Comparison of ENCODE assay signal across 13 mouse cellular contexts in genomic region chr4:102517653-102518052, GRCm38 (mm10).
DNase-seq lines count a peak whose midpoint lies in the region; ATAC-seq and TF ChIP-seq lines count a peak whose summit lies in the region.
"Had no signal": no experiment of that assay in that cellular context is flagged by ENCODE, and none has a peak within 500 bp of the region (broad histone marks: within the 10 kb centered on the region; RNA-seq: fewer than 3 reads in every experiment).

No protein-coding gene starts in this region.

- no peak overlapping the region for H3K4me3 ChIP-seq in heart, embryonic 13.5 days
- H3K4me3 ChIP-seq in stomach, embryonic 16.5 days (replicated peaks; ENCODE audit: low read length) = no peak overlapping the region
- no peak overlapping the region for H3K4me3 ChIP-seq in stomach, postnatal 0 days (ENCODE audit: low read depth, low read length)
- no peak overlapping the region for H3K4me3 ChIP-seq in liver, postnatal 0 days (ENCODE audit: low read depth, low read length)
- H3K4me3 ChIP-seq: embryonic facial prominence, embryonic 10.5 days; forebrain, embryonic 15.5 days; myocyte; neural tube, embryonic 15.5 days had no signal

- H3K9me3 ChIP-seq in heart, embryonic 13.5 days = no peaks in the 10 kb centered on the region
- no peaks in the 10 kb centered on the region for H3K9me3 ChIP-seq in stomach, embryonic 16.5 days (replicated peaks; ENCODE audit: control insufficient read depth, low read length)
- no peaks in the 10 kb centered on the region for H3K9me3 ChIP-seq in stomach, postnatal 0 days (ENCODE audit: control insufficient read depth, low read length)
- H3K9me3 ChIP-seq in liver, postnatal 0 days (ENCODE audit: low read length) = no peaks in the 10 kb centered on the region
- H3K9me3 ChIP-seq: embryonic facial prominence, embryonic 10.5 days; forebrain, embryonic 15.5 days; neural tube, embryonic 15.5 days had no signal

- WGBS in heart, embryonic 13.5 days = 51% methylated on average over 2 of the region's 2 CpGs
- WGBS in stomach, embryonic 16.5 days = 58% methylated on average over 2 of the region's 2 CpGs
- WGBS in stomach, postnatal 0 days = 56% methylated on average over 2 of the region's 2 CpGs
- 26% methylated on average over 2 of the region's 2 CpGs for WGBS in liver, postnatal 0 days (ENCODE audit: insufficient replicate concordance)

- TF ChIP-seq CTCF in stomach, postnatal 0 days (IDR thresholded peaks at IDR 0.05; ENCODE audit: low read depth) = no peak
- TF ChIP-seq CTCF in liver, postnatal 0 days (IDR thresholded peaks at IDR 0.05; ENCODE audit: low read depth) = no peak

- peak overlapping the region; percentile 33; the same call in 1 of the 2 replicates for H3K27ac ChIP-seq in heart, embryonic 13.5 days (replicated peaks)
- H3K27ac ChIP-seq in stomach, embryonic 16.5 days (ENCODE audit: low read length) = 0 out of 2 replicates have a peak overlapping the region, but pooled peaks have one; percentile 1
- H3K27ac ChIP-seq in stomach, postnatal 0 days (replicated peaks) = no peak overlapping the region
- H3K27ac ChIP-seq in liver, postnatal 0 days (ENCODE audit: low read depth) = peak overlapping the region; percentile 89
- H3K27ac ChIP-seq: embryonic facial prominence, embryonic 10.5 days; forebrain, embryonic 15.5 days; neural tube, embryonic 15.5 days had no signal

- no peak for TF ChIP-seq EP300 in stomach, postnatal 0 days (optimal IDR thresholded peaks at IDR 0.05)
- TF ChIP-seq EP300 in liver, postnatal 0 days (IDR thresholded peaks at IDR 0.05; ENCODE audit: low read depth) = no peak

- ATAC-seq in heart, embryonic 13.5 days (ENCODE audit: extremely low read depth, insufficient number of reproducible peaks, low FRiP score, low TSS enrichment) = no peak
- no peak for ATAC-seq in stomach, embryonic 16.5 days (ENCODE audit: insufficient read depth, low FRiP score)
- no peak for ATAC-seq in stomach, postnatal 0 days (ENCODE audit: low FRiP score, low TSS enrichment)
- no peak for ATAC-seq in liver, postnatal 0 days
- ATAC-seq: forebrain, embryonic 15.5 days had no signal

- no peak overlapping the region for H3K4me2 ChIP-seq in heart, embryonic 13.5 days
- H3K4me2 ChIP-seq in stomach, embryonic 16.5 days (ENCODE audit: low read depth, low read length) = no peak overlapping the region
- no peak overlapping the region for H3K4me2 ChIP-seq in stomach, postnatal 0 days (replicated peaks; ENCODE audit: low read depth)
- peak overlapping the region; percentile 41 for H3K4me2 ChIP-seq in liver, postnatal 0 days (ENCODE audit: low read depth, low read length)
- H3K4me2 ChIP-seq: forebrain, embryonic 15.5 days; neural tube, embryonic 15.5 days had no signal

- DNase-seq in heart, postnatal 36 days = no peak
- no peak for DNase-seq in stomach, postnatal 0 days (ENCODE audit: low spot score)
- DNase-seq in liver, postnatal 0 days = no peak
- DNase-seq in cerebellum, postnatal 36 days = no peak
- DNase-seq in testis, postnatal 14 days (ENCODE audit: low spot score) = no peak
- DNase-seq in adrenal gland, postnatal 14 days = no peak
- DNase-seq: midbrain, embryonic 14.5 days had no signal

- no peak overlapping the region for H3K9ac ChIP-seq in heart, embryonic 13.5 days
- H3K9ac ChIP-seq in stomach, embryonic 16.5 days (ENCODE audit: low read length) = no peak overlapping the region
- no peak overlapping the region for H3K9ac ChIP-seq in stomach, postnatal 0 days (ENCODE audit: low read length)
- H3K9ac ChIP-seq in liver, postnatal 0 days (replicated peaks) = no peak overlapping the region
- H3K9ac ChIP-seq: forebrain, embryonic 15.5 days; neural tube, embryonic 15.5 days had no signal

- H3K4me1 ChIP-seq in heart, embryonic 13.5 days = peaks cover 40% of the 10 kb centered on the region
- H3K4me1 ChIP-seq in stomach, embryonic 16.5 days (ENCODE audit: control insufficient read depth, insufficient read depth, low read length) = no peaks in the 10 kb centered on the region
- H3K4me1 ChIP-seq in stomach, postnatal 0 days (replicated peaks; ENCODE audit: control insufficient read depth, insufficient read depth) = 0 out of 2 replicates have a peak, but pooled peaks cover 3% of the 10 kb centered on the region
- H3K4me1 ChIP-seq in liver, postnatal 0 days (ENCODE audit: insufficient read depth) = peaks cover 29% of the 10 kb centered on the region
- H3K4me1 ChIP-seq: neural tube, embryonic 15.5 days had no signal

- H3K27me3 ChIP-seq in heart, embryonic 13.5 days (replicated peaks) = no peaks in the 10 kb centered on the region
- H3K27me3 ChIP-seq in stomach, embryonic 16.5 days (ENCODE audit: control insufficient read depth, insufficient read depth, low read length) = no peaks in the 10 kb centered on the region
- H3K27me3 ChIP-seq in stomach, postnatal 0 days (ENCODE audit: control insufficient read depth, insufficient read depth, low read length) = no peaks in the 10 kb centered on the region
- H3K27me3 ChIP-seq in liver, postnatal 0 days (ENCODE audit: insufficient read depth, low read length) = no peaks in the 10 kb centered on the region
- H3K27me3 ChIP-seq: forebrain, embryonic 15.5 days; neural tube, embryonic 15.5 days had no signal

- H3K36me3 ChIP-seq in heart, embryonic 13.5 days = 0 out of 2 replicates have a peak, but pooled peaks cover 3% of the 10 kb centered on the region
- H3K36me3 ChIP-seq in stomach, embryonic 16.5 days (ENCODE audit: control insufficient read depth, insufficient read depth, low read length) = no peaks in the 10 kb centered on the region
- H3K36me3 ChIP-seq in stomach, postnatal 0 days (ENCODE audit: control insufficient read depth, insufficient read depth, low read length) = no peaks in the 10 kb centered on the region
- no peaks in the 10 kb centered on the region for H3K36me3 ChIP-seq in liver, postnatal 0 days (replicated peaks; ENCODE audit: insufficient read depth, low read length)
- H3K36me3 ChIP-seq: embryonic facial prominence, embryonic 10.5 days; forebrain, embryonic 15.5 days; neural tube, embryonic 15.5 days had no signal

- intact Hi-C loops in heart, postnatal 36 days (cut with DNase I) = loop anchor here (2.0 kb wide), 1 partner anchor 15 kb away; no protein-coding TSS in a partner anchor
